Mouse (Mus musculus) lung, postnatal 0 days (tissue): ENCODE measurements around the gene Efnb3. TPM values are rescaled to one million over a fixed set of nuclear protein-coding genes. Genes with fewer than 3 reads are reported as not detected.

Experiments
- ATAC-seq: fragments of 200-750 bp; cut with Nextera tagmentation; 2 replicates; pipeline ENCODE4 v1.8.0; 2017; ENCODE audit warnings: moderate library complexity
- DNase-seq: peaks from one replicate; pipeline ENCODE4 v3.0.0-alpha.2; 2016; ENCODE audit warnings: low spot score
- H3K27ac ChIP-seq: fragments of 300-500 bp; sonication (generic); 2 replicates; pipeline ENCODE4 v1.5.1; 2014; ENCODE audit warnings: antibody characterized with exemption, mild to moderate bottlenecking, low read length, mixed read lengths
- H3K27me3 ChIP-seq: fragments of 300-500 bp; sonication (generic); replicated peaks from 2 replicates; pipeline ENCODE4 v1.6.1; 2014; ENCODE audit warnings: low read length, mixed read lengths; ENCODE audit not compliant: insufficient read depth
- H3K36me3 ChIP-seq: fragments of 300-500 bp; sonication (generic); 2 replicates; pipeline ENCODE4 v1.6.1; 2014; ENCODE audit warnings: low read length, mixed read lengths; ENCODE audit not compliant: insufficient read depth
- H3K4me1 ChIP-seq: fragments of 300-500 bp; sonication (generic); 2 replicates; pipeline ENCODE4 v1.6.1; 2014; ENCODE audit warnings: antibody characterized with exemption, low read depth, low read length, mixed read lengths; ENCODE audit not compliant: insufficient read depth
- H3K4me2 ChIP-seq: fragments of 300-500 bp; sonication (generic); replicated peaks from 2 replicates; pipeline ENCODE4 v1.6.1; 2014; ENCODE audit warnings: low read depth, mild to moderate bottlenecking, low read length, moderate library complexity, mixed read lengths
- H3K4me3 ChIP-seq: fragments of 300-500 bp; sonication (generic); 2 replicates; pipeline ENCODE4 v1.5.1; 2014; ENCODE audit warnings: low read depth, low read length
- H3K9ac ChIP-seq: fragments of 300-500 bp; sonication (generic); replicated peaks from 2 replicates; pipeline ENCODE4 v1.6.1; 2014; ENCODE audit warnings: low read depth, mild to moderate bottlenecking
- H3K9me3 ChIP-seq: fragments of 300-500 bp; sonication (generic); 2 replicates; pipeline ENCODE4 v1.6.1; 2016; ENCODE audit warnings: low read length, mixed read lengths
- CTCF ChIP-seq: IDR thresholded peaks from 2 replicates; pipeline ENCODE4 v1.5.1; 2016; ENCODE audit warnings: antibody characterized with exemption, mild to moderate bottlenecking
- EP300 ChIP-seq: IDR thresholded peaks from 2 replicates; pipeline ENCODE4 v1.6.1; 2016; ENCODE audit warnings: antibody characterized with exemption, mild to moderate bottlenecking, control low read depth
- WGBS: fragments of 180-500 bp; shearing (Covaris S2); extraction: QIAGEN DNeasy Blood & Tissue Kit; methylation state at CpG from one replicate; pipeline ENCODE4 v1.1.7; 2014; 5-methylcytosine and 5-hydroxymethylcytosine counted together
- polyA plus RNA-seq: library from polyadenylated mRNA; unstranded; fragments of >200 nt; fragmentation: Nextera tagmentation; extraction: Ambion mirVana; gene quantifications from 2 replicates; pipeline ENCODE4 v1.2.1, GENCODE M21; 2015

The Efnb3 gene
- polyA plus RNA-seq, 1 experiment from 2014 or later = 0.80 TPM

GRCm38 (mm10) chr11:69526631-69527030 lies 33.4 kb downstream of the Efnb3 start:
- no peak overlapping the region for H3K4me3 ChIP-seq
- H3K9me3 ChIP-seq = no peaks in the 10 kb centered on the region
- no peak overlapping the region for H3K27ac ChIP-seq
- no peak overlapping the region; the same call in 1 of the 2 replicates for H3K4me2 ChIP-seq
- ATAC-seq (no peak), DNase-seq (no peak)
- no peak overlapping the region for H3K9ac ChIP-seq
- H3K4me1 ChIP-seq = no peaks in the 10 kb centered on the region
- H3K27me3 ChIP-seq = no peaks in the 10 kb centered on the region
- WGBS = 66% methylated on average over 4 of the region's 4 CpGs
- H3K36me3 ChIP-seq = no peaks in the 10 kb centered on the region
- TF ChIP-seq CTCF (no peak), EP300 (no peak)

GRCm38 (mm10) chr11:69525661-69526060 lies 34.3 kb downstream of the Efnb3 start:
- H3K9ac ChIP-seq = no peak overlapping the region
- H3K4me1 ChIP-seq = no peaks in the 10 kb centered on the region
- H3K27me3 ChIP-seq = no peaks in the 10 kb centered on the region
- DNase-seq (no peak), ATAC-seq (no peak)
- H3K36me3 ChIP-seq = no peaks in the 10 kb centered on the region
- no peaks in the 10 kb centered on the region for H3K9me3 ChIP-seq
- no peak overlapping the region for H3K4me2 ChIP-seq
- H3K27ac ChIP-seq = no peak overlapping the region
- TF ChIP-seq EP300 (no peak), CTCF (no peak)
- 84% methylated on average over 9 of the region's 9 CpGs for WGBS
- no peak overlapping the region for H3K4me3 ChIP-seq

GRCm38 (mm10) chr11:69523651-69524050 lies 36.4 kb downstream of the Efnb3 start:
- H3K27me3 ChIP-seq = no peaks in the 10 kb centered on the region
- H3K9ac ChIP-seq = no peak overlapping the region
- ATAC-seq = peak; percentile 47

GRCm38 (mm10) chr11:69521526-69522149 lies 38.4 kb downstream of the Efnb3 start:
- Histone ChIP-seq H3K4me1 (no peaks in the 10 kb centered on the region), H3K36me3 (no peaks in the 10 kb centered on the region), H3K27me3 (no peaks in the 10 kb centered on the region), H3K27ac (no peak overlapping the region), H3K4me3 (no peak overlapping the region), H3K4me2 (no peak overlapping the region), H3K9me3 (no peaks in the 10 kb centered on the region), H3K9ac (no peak overlapping the region)
- WGBS = 75% methylated on average over 9 of the region's 9 CpGs
- TF ChIP-seq EP300 (no peak), CTCF (no peak)
- DNase-seq = no peak
- ATAC-seq = no peak

More at GRCm38 (mm10) chr11:69523651-69524050, 36.4 kb downstream of the Efnb3 start:
- H3K4me2 ChIP-seq = no peak overlapping the region
- H3K4me1 ChIP-seq = no peaks in the 10 kb centered on the region
- no peak for TF ChIP-seq EP300
- TF ChIP-seq CTCF = no peak
- H3K9me3 ChIP-seq = no peaks in the 10 kb centered on the region
- DNase-seq = peak; percentile 55
- H3K4me3 ChIP-seq = no peak overlapping the region
- WGBS = 57% methylated on average over 4 of the region's 4 CpGs
- H3K36me3 ChIP-seq = no peaks in the 10 kb centered on the region
- H3K27ac ChIP-seq = no peak overlapping the region

GRCm38 (mm10) chr11:69519976-69520375 lies 40.0 kb downstream of the Efnb3 start:
- 58% methylated on average over 4 of the region's 4 CpGs for WGBS
- TF ChIP-seq EP300 (no peak), CTCF (no peak)
- no peak overlapping the region for H3K9ac ChIP-seq
- DNase-seq (peak; percentile 15), ATAC-seq (no peak)
- no peaks in the 10 kb centered on the region for H3K27me3 ChIP-seq
- no peaks in the 10 kb centered on the region for H3K4me1 ChIP-seq
- H3K4me2 ChIP-seq = no peak overlapping the region
- no peaks in the 10 kb centered on the region for H3K36me3 ChIP-seq
- no peak overlapping the region for H3K4me3 ChIP-seq
- no peak overlapping the region for H3K27ac ChIP-seq
- H3K9me3 ChIP-seq = no peaks in the 10 kb centered on the region

- H3K9ac ChIP-seq = no peak overlapping the region
- no peak overlapping the region for H3K4me2 ChIP-seq
- no peaks in the 10 kb centered on the region for H3K36me3 ChIP-seq
- 48% methylated on average over 3 of the region's 3 CpGs for WGBS
- H3K4me1 ChIP-seq = no peaks in the 10 kb centered on the region
- ATAC-seq (no peak), DNase-seq (peak; percentile 13)
- H3K4me3 ChIP-seq = no peak overlapping the region
- H3K27ac ChIP-seq = no peak overlapping the region
- TF ChIP-seq EP300 (no peak), CTCF (no peak)
- no peaks in the 10 kb centered on the region for H3K27me3 ChIP-seq
- no peaks in the 10 kb centered on the region for H3K9me3 ChIP-seq
Measured at GRCm38 (mm10) chr11:69516661-69517060, 43.3 kb downstream of the Efnb3 start.
